Comparison of ENCODE assay signal across 17 mouse cellular contexts in genomic region chr5:101085199-101085598, GRCm38 (mm10).
"Had no signal": no experiment of that assay in that cellular context is flagged by ENCODE, and none has a peak within 500 bp of the region (broad histone marks: within the 10 kb centered on the region; RNA-seq: fewer than 3 reads in every experiment).

No protein-coding gene starts in this region.

- DNase-seq: retina, postnatal 1 day; right cerebral cortex, adult 18-20 months; right cerebral cortex, postnatal 14 days; right cerebral cortex, postnatal 25 days; right cerebral cortex, postnatal 4 days; spleen, adult 18-20 months; thymus, adult 18-20 months; thymus, adult 2 months; thymus, postnatal 14 days; thymus, postnatal 25 days; thymus, postnatal 36 days; thymus, postnatal 4 days had no signal

- H3K4me1 ChIP-seq: neural tube, embryonic 12.5 days; stomach, embryonic 15.5 days had no signal

- H3K27me3 ChIP-seq: neural tube, embryonic 12.5 days; stomach, embryonic 15.5 days had no signal

- H3K4me3 ChIP-seq: neural tube, embryonic 12.5 days; neural tube, embryonic 13.5 days; neural tube, embryonic 15.5 days; stomach, embryonic 15.5 days had no signal

- H3K36me3 ChIP-seq: neural tube, embryonic 12.5 days; neural tube, embryonic 13.5 days; neural tube, embryonic 15.5 days; stomach, embryonic 15.5 days had no signal

- H3K4me2 ChIP-seq: neural tube, embryonic 12.5 days; neural tube, embryonic 13.5 days; neural tube, embryonic 15.5 days; stomach, embryonic 15.5 days had no signal

- H3K9ac ChIP-seq: neural tube, embryonic 12.5 days; neural tube, embryonic 13.5 days; neural tube, embryonic 15.5 days; stomach, embryonic 15.5 days had no signal

- H3K9me3 ChIP-seq: neural tube, embryonic 12.5 days; neural tube, embryonic 13.5 days; neural tube, embryonic 15.5 days; stomach, embryonic 15.5 days had no signal

- H3K27ac ChIP-seq: neural tube, embryonic 12.5 days; neural tube, embryonic 13.5 days; neural tube, embryonic 15.5 days; stomach, embryonic 15.5 days; stomach, postnatal 0 days had no signal
